Mouse (Mus musculus) left cerebral cortex, postnatal 36 days (tissue): ENCODE measurements around the gene Zswim1. TPM values are rescaled to one million over a fixed set of nuclear protein-coding genes. Genes with fewer than 3 reads are reported as not detected.
"Not testable (repeated sequence)": the region's sequence is repeated elsewhere in the genome, so short reads cannot be mapped to it uniquely, and the experiment has no call there.

Source experiments
- DNase-seq, 2 experiments: peaks; one replicate each; pipeline ENCODE4 v3.0.0; 2021 to 2022; ENCODE audit warnings: low spot score in 2 of 2, mixed read lengths in 1 of 2
- intact Hi-C: fragments of 180-260 bp; cut with DNase I; formaldehyde crosslinking; loops from one replicate; pipeline ENCODE4 v1.15.1; 2025
- total RNA-seq, 2 experiments: library from RNA; stranded (reverse); gene quantifications; 2 replicates each; pipeline ENCODE4 v1.2.3; 2021

Gene Zswim1
- total RNA-seq, 2 experiments from 2014 or later = 22.0 to 22.8 TPM

DNA sequence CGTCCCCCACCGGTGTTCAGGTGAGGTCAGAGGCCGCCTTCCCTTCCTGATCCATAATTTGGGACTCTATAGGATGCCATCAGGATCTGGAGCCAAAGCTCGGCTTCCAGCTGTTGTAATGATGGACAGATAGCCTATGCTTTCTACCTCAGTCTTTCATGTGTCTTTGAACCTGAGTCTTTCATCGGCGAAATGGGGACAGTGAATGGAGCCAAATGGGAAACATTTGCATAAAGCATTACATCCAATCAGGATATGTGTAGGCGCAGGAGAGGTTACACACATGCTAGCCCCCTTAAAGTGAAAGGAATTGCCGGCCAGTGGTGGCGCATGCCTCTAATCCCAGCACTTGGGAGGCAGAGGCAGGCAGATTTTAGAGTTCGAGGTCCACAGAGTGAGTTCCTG lies 697 bp downstream of the Zswim1 start:
- intact Hi-C loops = loop anchor here (2.0 kb wide), 1 partner anchor 18 kb away; the partner anchor contains the start of genes Acot8 and Zswim3
- no peak for DNase-seq

DNA sequence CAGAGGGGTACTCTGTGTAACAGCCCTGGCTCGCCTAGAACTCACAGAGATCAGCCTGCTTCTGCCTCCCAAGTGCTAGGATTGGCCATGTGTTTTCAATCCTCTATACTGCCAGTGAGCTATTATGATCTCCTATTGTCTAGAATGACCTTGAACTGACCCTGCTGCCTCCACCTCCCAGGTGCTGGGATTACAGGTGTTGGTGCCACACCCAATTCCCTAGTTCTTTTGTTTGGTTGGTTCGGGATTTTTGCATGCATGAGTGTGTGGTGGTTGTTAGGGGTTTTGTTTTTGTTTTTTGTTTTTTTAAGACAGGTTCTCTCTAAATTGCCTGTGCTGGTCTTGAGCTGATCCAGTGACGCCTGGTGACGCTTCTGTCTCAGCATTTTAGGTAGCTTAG lies 1.5 kb downstream of the Zswim1 start:
- DNase-seq = no peak
- intact Hi-C loops = loop anchor here (2.0 kb wide), 1 partner anchor 19 kb away; the partner anchor contains the start of genes Acot8 and Zswim3

DNA sequence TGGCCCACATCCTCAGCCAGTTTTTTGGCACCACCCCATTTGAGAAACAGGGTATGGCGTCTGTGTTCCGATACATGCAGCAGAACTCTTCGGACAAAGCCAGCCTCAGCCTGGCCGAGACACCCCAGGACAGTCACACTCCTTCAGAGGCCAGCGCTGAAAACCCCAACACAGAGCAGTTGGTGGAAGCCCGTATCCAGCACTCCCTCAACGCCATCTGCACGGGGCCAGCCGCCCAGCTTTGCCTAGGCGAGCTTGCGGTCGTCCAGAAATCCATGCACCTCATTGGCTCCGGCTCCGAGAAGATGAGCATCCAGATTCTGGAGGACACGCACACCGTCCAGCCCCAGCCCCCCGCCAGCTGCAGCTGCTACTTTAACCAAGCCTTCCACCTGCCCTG lies 3.0 kb downstream of the Zswim1 start:
- intact Hi-C loops = no loop called here
- no peak for DNase-seq

DNA sequence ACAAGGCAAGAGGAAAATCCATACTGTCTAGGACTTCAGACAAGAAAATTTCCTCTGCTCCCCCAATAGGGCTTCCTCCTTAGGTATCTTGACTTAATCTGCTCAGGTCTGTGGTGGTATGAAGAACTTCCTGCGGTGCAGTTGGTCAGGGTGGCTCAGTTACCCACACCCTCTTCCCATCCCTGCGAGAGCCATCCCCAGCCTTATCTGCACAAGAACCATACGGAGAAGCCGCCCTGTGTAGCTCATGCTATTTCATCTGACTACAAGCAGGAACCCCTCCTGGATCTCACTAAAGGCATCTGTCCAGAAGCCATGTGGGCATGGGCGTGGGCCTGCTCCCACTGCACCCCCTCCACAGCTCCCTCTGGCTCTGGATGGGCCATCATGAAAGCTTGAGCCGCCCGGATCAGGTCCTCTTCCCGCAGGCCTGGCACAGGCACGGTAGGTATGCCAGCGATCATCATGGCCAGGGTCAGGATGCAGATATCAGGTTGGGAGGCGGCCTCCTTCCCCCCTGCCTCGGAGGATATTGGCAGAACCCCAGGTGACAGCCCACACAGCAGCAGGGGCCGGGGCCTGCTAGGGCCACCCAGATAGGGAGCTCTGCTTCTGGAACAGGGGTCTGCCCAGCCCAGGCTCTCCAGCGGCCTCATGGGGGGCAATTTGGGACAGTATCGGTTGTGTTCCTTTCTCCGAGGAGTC lies 4.8 kb downstream of the Zswim1 start:
- DNase-seq = no peak
- intact Hi-C loops = no loop called here

- DNase-seq = no peak
- intact Hi-C loops = no loop called here
Measured at GRCm38 (mm10) chr2:164828437-164828836, 6.0 kb downstream of the Zswim1 start, which contains the start of gene Spata25. Spata25 (minus strand) TSS chr2:164828537.

GRCm38 (mm10) chr2:164829090-164829489 lies 6.6 kb downstream of the Zswim1 start:
- DNase-seq = no peak
- intact Hi-C loops = no loop called here

GRCm38 (mm10) chr2:164831029-164831428 lies 8.5 kb downstream of the Zswim1 start:
- no peak for DNase-seq
- intact Hi-C loops = no loop called here

GRCm38 (mm10) chr2:164832032-164832747 lies 9.7 kb downstream of the Zswim1 start:
- intact Hi-C loops = no loop called here
- no peak for DNase-seq

- peak; percentile 75 to 80 for DNase-seq
- intact Hi-C loops = no loop called here
Measured at GRCm38 (mm10) chr2:164832748-164833301, 10.3 kb downstream of the Zswim1 start, which contains the start of gene Ctsa. Ctsa (plus strand) TSS chr2:164832873.

- intact Hi-C loops = no loop called here
- peak; percentile 89 to 91 for DNase-seq
Measured at GRCm38 (mm10) chr2:164833314-164833959, 11.0 kb downstream of the Zswim1 start, which contains the start of gene Neurl2. Neurl2 (minus strand) TSS chr2:164833456.

DNA sequence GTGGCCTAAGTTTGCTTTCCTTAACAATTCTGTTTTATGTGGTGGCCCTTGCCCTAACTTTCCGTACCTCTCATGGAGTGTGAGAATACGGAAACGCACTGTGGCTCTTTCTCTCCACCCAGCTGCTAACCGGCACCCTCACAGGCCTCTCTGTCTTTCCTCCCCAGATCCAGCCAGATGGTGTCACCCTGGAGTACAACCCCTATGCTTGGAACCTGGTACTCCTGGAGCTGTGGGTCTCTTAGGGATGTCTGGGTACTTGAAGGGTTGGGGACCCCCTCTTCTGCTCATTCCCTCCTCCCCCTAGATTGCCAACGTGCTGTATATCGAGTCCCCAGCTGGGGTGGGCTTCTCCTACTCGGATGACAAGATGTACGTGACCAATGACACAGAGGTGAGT lies 12.0 kb downstream of the Zswim1 start:
- intact Hi-C loops = loop anchor here (2.0 kb wide), 1 partner anchor 44 kb away; the partner anchor contains the start of gene Pcif1
- no peak for DNase-seq

GRCm38 (mm10) chr2:164835164-164835563 lies 12.7 kb downstream of the Zswim1 start:
- no peak for DNase-seq
- intact Hi-C loops = loop anchor here (2.0 kb wide), 1 partner anchor 44 kb away; the partner anchor contains the start of gene Pcif1

- intact Hi-C loops = no loop called here
- DNase-seq = no peak
Measured at GRCm38 (mm10) chr2:164845782-164846181, 23.3 kb downstream of the Zswim1 start.

DNA sequence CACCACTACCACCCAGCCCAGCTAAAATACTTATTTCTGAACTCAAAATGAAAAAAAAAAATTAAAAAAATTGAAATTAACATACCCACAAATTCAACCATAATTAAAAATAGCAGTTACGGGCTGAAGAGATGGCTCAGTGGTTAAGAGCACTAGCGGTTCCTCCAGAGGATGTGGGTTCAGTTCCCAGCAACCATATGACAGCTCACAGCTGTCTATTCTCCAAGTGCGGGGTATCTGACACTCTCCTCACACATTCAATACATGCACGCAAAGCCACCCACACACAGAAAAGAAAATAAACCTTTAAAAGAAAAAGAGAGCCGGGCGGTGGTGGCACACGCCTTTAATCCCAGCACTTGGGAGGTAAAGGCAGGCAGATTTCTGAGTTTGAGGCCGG lies 27.6 kb downstream of the Zswim1 start:
- no peak for DNase-seq
- intact Hi-C loops = no loop called here

GRCm38 (mm10) chr2:164855572-164855971 lies 33.1 kb downstream of the Zswim1 start:
- DNase-seq, intact Hi-C loops: not testable (repeated sequence)

DNA sequence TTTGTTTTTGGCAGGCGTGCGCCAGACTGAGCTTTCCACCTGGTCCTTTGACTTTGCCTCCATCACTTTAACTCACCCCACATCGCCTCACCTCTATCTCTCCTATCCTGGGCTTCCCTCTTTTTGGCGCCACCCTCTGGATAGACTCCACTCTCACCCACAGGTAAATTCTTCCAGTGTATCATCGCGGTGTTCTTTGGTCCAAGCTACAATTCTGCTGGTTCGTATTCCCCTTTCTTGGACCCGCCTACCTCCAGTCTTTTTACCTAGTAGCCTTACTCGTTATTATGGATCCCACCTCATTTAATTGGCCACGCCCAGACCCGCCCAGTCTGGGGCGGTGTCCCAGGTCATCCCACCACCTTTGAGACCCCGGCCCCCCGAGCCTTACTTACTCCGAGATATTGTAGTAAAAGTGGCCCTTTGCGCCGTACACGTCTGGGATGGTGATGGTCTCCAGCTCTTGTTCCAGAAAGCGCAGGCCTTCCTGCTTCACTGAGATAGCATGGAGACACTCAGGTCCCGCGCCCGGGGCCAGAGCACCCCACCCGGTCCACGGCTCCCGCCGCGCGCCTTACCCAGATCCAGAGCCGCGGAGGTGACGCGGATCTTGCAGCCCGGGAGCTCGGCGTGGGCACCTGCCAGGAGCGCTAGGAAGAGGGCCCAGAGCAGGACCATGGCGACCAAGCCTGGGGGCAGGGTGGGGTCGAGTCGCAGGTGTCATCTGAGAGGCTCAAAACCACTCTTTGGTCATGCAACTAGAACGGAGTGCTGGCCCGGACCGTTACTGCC lies 34.0 kb downstream of the Zswim1 start:
- DNase-seq = no peak
- intact Hi-C loops = no loop called here

DNA sequence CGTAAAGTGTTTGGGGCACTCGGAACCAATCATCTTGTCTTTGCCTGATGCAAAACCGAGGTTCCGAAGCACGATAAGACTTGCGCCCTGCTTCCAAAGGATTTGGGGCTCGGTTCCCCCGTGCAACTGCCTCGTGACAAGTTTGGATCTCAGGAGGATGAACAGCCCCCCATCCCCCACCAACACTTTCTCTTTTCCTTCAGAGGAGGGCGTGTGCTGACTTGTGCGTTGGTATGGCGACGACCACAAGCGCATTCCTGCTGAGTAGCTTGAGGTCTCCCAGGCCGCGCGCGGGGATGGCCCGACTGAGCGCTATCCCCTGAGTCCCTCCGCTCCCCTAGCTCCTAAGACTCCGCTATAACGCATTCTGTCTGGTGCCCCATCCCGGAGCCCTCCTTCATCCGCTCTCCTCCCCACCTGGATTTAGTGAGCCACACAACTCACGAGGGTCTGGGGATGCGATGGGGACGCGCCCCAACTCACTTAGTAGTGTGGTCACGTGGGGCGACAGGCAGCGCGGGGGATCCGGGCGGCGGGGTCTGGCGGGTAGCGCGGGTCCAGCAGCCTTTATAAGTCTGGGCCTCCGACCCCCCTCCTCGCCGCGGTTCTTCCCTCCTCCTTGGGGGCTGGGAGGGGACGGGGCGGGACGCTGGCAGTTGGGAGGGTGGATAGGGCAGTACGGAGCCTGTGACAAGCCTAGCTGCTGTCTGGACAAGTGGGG lies 34.8 kb downstream of the Zswim1 start, which contains the start of gene Pltp:
Gene Pltp, minus strand, starts transcription at position 611 of the 721 bp plus-strand sequence.
- peak in 1 of 2 experiments; percentile 31 for DNase-seq
- intact Hi-C loops = no loop called here

GRCm38 (mm10) chr2:164857842-164858553 lies 35.5 kb downstream of the Zswim1 start:
- no peak for DNase-seq
- intact Hi-C loops = no loop called here
